Mouse (Mus musculus) heart, adult 9 months (tissue): ENCODE data around the gene Psmb7.

Experiments used
- DNase-seq, 2 experiments: peaks; one replicate each; pipeline ENCODE4 v3.0.0; 2022; ENCODE audit warnings: low spot score in 2 of 2

The Psmb7 gene

DNA sequence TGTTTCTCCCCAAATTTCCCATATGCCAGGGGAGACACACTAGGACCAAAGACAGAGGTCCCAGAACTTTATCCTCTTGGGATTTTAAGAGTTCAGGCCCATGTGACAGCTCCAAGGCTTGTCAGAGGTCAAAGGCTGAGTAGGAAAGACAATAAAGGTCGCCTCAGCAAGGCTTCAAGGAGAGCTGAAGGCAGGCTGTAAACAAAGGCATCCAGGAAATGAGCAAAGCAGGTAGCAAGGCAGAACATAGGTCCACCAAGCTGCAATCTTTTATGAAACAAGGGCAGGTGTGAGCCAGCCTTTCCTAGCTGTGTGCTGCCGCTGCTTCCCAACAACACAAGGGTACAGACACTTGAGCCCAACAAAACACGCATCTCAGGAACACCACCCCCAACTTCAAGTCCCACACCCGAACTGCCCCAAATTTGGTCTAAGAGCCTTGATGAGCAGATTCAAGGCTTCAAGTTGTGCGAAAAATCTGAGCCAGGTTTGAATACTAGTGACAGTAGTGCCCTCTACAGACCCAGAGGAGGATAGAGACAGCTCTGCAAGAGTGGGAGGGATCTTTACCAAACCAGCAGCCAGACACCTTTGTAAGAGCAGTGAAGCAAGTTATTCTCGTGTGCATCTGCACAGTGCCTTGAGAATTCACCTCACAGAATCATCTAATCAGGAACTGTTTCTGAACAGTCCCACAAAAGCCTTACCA lies 52.0 kb downstream of the Psmb7 start:
- no peak for DNase-seq

DNA sequence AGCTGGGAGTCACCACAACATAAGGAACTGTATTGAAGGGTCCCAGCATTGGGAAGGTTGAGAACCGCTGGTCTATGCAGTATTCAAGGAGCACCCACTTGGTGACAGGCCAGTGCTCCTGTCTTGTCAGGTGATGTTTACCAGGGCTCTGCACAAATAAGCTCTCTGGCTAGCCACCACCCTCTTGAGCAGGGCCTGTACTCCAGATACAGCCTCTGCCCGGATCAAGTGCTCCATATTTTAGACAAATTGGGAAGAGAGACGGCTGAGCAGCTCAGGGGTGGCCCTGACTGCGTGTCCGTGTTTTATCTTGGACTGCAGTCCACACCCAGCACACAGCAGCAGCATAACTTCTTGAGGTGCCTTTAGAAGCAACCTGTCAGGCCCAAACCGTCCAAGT lies 57.2 kb downstream of the Psmb7 start:
- no peak for DNase-seq

DNA sequence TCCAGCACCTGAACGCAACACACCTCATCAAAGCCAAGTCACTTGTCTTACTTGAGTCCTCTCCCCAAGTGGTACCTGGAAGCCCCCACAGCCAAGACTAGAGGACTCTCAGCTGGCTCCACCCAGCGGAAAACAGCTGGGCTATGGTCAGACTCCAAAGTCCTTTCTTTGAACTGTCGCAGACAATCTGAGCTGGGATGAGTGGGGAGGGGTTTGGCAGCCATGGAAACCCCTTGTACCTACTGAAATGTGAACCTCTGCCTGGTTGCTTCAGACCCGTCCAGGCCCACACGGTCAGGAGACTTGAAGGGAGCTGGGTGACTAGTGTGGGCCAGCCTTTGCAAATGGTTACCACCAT lies 58.5 kb downstream of the Psmb7 start:
- no peak for DNase-seq

DNA sequence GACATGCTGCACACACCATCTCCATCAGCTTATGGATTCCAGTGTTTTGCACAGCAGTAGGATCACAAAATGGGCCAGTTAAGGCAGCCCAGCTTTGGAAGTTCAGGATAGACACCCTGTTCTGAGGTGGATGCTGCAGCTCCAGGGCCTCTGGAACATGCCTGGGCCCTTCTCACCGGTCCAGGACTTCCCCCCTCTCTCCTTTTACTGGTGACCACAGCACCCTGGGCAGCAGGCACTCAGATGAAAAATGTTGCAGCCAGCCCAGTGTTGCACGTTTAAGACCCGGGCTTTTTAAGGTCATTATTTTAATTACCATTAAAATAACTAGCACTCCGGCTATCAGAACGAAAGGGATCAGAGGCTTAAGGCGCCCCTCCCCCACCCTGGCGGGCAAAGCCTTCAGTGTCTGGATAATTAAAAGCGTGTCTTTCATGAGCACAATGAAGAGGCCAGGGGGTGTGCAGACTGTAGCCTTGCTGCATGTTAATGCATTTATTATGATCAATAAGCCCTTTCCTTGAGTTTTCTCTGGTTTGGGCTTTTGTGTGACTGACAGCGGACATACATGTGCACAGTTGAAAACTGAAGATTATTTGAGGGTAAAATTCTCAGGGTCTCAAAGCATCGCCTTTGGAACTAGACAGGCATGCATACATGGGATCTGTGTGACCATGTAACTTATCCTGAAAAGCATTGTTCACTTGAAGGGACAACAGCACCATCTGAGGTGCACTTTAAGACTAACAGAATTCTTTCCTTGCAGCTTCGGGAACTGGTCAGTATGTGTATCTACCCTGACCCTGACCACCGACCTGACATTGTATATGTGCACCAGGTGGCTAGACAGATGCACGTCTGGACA lies 59.1 kb downstream of the Psmb7 start:
- DNase-seq: no peak

DNA sequence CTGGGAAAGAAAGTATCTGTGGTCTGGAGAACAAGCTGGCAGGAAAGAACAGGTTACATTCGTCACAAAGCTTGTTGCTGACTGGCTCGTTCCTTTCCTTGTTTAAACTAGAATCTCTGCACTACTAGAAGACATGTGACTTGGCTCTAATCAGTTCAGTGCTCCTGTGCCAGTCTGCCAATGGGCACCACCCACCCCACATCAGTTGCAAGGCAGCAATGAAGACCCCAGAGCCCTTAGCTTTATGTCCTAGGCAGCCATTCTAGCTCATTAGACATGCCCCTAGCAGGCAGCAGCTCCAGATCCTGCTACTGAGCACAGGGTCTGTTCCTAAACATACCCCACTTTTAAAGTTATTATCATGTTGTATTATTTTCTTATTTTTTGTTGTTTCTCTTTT lies 59.9 kb downstream of the Psmb7 start:
- DNase-seq: no peak

DNA sequence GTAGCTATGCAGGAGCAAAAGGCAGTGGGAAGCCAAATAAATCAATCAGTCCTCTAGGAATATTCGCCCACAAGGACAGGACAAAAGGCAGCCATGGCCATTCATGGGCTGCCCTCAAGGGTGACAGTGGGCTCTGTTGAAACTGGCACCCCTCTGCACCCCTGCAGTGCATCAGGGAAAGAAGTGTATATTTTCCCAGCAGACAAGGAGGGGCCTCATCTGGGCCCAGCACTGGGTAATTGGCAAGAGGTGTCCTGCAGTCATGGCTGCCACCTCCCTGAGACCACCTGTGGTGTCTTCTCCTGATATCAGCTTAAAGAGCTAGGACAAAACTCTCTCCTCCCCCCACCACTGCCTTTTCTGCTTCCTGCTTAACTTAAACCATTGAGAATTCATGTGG lies 64.4 kb downstream of the Psmb7 start:
- no peak for DNase-seq

DNA sequence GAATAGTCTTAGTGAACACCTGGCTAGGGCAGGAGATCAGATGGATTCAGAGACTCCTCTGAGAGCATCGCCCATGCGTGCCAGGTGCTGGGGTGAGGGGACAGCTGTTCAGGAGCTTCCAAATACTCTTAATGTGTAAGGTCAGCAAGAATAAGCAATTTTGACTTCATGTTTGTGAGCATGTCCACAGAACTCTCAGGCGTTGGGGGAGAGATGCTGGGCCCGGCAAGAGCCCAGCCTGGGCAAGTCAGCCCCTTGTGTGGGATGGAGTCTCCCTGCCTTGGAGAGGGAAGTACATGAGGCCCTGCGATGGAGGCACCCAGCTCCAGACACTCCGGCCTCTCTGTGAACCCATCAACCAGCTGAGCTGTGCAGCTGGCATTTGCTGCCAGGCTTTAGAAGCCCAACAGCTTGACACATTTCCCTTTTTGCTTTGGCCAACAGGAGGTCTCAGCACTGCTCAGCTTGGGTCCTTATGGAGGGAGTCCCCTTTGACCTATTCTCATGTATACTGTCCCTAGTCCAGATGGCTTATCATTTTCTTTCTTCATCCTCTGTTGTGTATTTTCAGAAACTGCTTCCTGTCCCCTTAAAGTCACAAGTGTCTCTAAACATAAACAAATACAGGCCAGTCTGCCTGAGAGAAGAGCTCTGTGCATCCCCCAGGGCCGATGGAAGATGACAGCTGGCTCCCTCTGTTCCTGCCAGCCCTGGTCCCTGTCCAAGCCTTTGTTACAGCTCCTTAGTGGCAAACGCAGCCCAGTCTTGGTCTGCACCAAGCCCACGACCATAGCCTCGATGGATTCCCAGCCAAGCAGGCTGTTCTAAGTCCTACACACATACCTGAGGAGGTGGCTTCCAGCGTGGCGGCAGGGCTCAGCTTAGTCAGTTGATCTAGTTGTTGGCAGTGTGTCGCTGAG lies 65.0 kb downstream of the Psmb7 start:
- no peak for DNase-seq

DNA sequence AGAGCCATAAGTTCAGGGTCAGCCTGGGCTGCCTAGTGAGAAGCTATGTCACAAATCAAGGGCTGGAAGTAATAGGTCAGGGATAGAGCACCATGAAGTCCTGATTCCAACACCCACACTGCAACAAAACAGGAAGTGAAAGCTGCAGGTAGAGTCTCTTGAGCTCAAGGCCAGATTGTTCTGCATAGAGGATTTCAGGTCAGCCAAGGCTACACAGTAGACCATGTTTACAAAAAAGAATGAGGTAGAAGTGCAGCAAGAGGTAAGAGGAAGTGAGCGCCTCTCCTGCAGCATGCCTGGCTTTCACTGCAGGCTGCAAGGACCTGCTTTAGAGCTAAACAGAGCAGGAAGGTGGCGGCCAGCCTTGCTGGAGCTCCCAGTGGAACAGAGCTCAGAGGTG lies 69.2 kb downstream of the Psmb7 start:
- no peak for DNase-seq

DNA sequence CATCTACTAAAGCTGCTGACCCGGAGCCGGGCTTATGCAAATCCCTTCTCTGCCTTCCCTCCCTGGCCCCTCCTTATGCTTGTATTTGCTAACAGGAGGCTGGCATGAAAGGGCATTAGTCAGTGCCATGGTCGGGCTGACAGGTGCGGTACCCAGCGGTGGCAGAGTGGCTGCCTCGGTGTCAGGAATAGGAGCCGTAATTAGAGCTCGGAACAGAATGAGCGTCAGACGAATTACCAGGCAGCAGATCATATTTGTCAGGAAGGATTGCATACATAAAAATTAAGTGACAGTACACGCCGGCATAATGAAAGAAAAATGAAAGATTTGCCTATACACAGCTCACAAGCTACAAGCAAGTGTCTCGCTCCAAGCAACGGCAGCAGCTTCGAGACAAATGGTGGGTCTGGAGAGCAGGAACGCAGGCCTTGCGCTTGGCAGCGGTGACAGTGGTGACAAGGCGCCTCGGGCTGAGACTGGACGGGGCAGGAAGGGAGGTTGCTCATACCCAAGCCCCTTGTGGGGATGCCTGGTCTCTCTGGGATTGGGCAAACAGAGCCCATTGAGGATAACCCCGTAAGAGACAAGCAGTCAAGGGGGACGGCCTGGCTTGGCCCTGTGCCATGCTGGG lies 71.8 kb downstream of the Psmb7 start:
- no peak for DNase-seq

DNA sequence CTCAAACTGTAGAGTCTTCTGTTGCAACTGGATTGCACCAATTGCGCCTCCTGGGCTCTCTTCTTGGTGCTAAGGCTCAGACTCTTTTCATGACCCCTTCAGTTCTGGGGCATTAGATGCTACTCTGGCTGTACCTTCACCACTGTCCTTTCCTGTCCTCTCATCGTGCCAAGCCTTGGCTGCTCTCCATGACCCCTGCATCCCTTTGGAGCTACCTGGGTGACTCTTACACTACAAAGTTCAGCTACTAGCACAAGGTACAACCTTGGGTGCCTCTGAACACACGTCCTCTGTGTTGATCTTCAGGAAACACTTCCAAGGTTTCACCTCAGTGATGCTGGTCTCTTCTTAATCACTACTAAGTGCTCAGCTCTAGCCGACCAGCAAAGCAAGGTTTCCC lies 81.3 kb downstream of the Psmb7 start:
- no peak for DNase-seq

DNA sequence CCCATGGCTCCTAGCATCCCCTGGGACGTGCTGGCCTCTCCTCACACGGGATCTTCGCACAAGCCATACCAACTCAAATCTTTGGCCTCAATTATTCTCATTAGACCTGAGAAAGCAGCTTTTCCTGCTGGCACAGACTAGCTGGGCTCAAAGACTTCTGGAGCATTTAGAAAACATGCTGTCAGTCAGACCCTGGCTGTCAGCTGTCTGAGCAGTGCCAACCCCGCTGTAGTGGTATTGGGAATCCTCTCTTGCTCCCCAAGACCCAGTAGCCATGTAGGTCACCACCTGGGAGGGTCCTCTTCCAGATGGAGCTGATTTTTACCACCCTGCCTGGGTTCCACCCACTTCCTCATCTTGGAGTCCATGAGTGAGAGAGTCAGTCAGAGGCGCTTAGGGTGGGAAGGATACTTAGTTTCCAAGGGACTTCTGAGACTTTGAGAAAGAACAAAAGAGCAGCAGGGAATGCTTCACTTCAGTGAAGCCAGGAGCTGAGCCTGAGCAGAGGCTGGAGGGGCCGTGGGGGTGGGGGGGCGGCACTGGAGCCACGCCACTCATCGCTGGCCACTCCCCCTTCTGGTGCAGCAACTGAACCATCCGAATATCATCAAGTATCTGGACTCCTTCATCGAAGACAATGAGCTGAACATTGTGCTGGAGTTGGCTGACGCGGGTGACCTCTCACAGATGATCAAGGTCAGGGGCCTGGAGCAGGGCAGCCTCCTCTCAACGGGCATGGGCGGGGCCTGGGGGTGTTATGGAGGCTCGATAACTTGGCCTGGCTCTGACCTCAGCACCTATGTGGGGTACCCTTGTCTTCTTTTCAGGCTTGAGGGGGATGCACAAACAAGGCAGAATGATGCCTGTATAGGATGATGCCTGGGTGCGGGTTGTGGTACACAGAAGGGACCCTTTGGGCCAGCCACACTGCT lies 83.3 kb downstream of the Psmb7 start:
- DNase-seq: no peak

DNA sequence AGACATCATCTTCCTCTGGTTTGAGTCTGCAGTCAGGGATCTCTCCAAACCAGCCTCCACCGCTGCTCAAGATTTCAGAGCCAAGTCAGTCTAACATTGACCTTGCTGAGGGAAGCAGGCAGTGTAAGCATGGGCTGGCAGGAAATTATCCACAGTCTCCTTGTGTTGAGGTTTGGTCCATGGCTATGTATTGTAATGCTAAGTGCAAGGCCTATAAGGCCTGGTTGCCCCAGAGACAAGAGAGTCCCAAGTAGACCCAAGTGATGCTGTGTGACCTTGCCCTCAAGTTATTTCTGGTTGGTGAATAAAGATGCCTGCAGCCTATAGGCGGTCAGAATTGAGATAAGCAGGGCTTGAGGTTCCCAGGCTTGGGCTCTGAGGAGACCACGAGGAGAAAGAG lies 87.2 kb downstream of the Psmb7 start:
- no peak for DNase-seq

DNA sequence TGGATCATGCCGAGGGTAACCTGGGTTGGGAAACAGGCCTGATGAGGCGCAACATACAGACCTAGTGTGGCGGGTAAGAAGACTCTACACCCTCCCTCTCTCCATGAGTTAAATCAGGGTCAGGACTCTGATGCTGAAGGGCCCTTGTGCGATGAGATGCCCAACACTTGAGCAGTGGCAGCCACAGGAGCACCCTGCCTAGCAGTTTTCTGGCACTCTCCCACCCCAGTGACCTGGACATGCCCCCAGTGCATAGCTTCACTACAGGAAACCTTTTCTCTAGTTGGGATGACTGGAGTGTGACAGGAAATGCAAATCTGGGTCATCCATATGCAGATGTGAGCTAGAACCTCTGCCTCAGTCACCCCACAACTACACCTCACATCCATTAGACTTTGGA lies 88.2 kb downstream of the Psmb7 start:
- no peak for DNase-seq

DNA sequence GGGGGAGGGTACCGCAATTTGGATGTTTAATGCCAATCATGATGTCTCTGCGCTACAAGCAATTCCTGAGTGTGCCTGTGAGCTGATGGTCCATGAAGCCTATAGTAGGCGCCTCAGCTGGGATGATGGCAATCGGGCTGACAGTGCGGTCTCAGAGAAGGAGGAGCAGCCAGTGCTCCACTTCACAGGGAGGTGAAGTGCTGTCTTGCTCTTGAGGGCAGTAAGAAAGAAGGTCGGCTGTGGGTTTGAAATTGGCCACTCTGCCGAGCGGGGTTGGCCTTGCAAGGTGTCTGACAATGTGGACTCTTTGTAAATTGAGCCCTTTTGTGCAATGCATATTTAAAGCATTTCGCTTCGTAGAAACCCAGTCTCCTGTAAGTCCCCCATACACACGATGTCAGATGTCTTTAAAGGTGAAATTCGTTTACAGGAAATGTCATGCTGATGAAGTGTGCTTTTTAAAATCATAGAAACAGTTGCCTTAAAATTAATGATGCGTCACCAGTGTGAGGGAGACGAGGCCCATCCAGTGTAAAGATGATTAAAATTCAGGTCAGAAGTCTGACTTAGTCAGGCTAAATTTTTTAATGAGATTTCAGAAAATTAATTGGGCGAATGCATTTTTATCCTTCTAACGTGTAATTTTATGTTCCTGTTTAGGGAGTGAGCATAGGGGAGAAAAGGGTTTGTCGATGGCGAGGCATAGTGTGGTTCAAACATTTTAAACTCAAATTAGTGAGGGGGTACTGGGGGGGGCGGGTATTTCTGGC lies 89.5 kb downstream of the Psmb7 start:
- no peak for DNase-seq

DNA sequence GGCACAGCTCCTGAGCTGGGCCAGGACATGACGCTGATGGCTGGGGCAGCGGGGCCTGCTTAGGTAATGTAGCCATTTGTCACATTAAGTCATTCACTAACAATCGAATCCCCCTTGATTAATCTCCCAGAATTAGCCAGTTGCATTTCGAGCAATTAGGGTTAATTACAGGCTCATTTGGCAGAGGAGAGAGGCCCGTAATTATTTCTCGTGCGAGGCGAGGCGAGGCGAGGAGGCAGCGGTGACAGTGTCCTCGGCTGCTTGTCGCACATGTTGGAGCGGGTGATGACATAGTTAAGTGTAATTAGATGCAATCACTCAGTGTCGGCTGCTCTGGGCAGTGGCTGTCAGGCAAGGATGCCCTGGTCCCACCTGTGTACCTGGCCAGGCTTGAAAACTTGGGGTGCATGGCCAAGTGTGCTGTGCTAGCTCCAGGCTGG lies 91.9 kb downstream of the Psmb7 start:
- DNase-seq: no peak

DNA sequence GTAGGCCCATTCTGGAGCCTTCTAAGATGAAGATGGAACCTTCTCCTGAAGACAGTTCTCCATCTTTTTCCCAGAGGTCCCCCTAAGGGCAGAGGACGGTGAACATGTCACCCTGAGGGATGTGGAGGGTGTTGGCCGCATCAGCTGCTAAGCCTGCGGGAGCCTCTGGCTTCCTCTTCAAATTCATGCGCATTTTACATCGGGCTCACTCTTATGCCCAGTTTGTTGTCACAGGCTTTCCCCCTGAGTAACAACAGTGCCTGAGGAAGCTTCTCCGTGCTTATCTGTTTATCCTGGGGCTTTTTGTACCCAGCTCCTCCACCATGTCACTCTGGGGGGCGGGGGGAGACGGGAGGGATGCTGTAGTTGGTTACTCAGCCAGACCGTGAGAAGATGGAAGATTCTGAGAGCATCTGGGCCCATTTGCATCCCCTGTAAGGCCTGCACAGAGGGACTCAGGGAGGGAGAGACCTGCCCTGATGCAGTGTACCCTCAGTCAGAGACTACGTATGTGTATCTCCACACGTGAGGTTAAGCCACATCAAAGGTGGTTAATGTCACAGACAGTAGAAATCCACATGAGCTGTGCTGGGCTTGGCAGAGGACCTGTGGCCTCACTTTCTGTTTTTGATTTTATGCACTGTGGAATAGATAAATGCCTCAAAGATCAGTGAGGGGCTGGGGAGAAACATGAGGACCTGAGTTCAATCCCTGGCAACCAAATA lies 95.9 kb downstream of the Psmb7 start:
- DNase-seq: no peak

DNA sequence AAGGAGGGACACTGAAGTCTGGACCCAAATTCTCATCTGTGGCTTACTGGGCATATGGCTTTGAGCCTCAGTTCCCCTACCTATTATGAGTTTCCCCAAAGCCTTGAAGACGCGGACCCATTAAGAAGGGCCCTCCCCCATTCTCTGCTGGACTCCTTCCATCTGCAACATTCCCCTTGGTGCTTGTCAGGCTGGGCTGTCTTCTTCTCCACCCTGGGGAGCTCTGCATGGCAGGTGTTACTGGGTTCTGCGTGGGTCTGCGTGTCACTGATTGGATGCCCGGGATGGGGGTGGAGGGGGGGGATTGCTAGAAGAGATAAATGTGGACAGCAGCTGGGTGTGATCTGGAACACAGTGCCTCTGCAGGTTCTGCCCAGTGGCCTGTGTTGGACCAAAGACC lies 97.1 kb downstream of the Psmb7 start:
- no peak for DNase-seq

DNA sequence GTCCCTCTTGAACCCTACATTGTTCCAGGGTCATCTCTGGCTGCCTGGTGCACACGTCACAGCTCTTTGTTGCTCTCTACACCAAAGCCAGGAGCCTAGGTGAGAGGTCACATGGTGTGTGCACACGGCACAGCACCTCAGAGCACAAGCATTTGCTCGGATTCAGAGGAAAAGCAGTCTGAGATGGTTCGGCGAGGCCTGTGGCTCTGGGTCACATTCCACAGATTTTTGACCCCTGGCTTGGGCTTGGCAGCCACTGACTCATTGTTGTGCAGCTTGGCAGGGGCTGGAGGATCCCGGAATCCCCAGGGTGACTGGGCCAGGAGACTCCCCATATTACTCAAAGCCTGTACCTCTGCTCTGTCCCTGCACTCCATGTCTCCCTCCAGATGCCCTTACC lies 97.7 kb downstream of the Psmb7 start:
- peak; percentile 79 to 81 for DNase-seq

DNA sequence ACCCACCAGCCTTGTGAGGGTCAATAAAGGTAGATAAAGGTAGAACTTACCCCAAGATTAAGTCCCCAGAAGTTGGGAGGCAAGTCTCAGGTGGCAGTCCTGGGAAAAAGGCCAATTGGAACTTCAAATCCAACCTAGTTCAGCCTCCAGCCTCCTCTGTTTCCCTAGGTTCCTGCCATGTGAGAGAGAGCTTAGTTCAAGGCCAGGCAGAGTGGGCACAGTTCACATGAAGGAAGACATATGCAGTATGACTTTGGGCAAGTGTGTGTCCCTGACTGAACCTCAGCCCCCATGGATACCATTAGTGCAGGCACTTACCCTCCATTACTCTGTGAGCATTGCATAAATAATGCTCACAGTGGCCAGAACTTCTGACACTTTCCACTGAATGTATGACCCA lies 98.2 kb downstream of the Psmb7 start:
- DNase-seq: no peak
